7 mouse cellular contexts compared by ENCODE assay signal in genomic region chr1:168380241-168380770, GRCm38 (mm10). TPM values are rescaled to one million over a fixed set of nuclear protein-coding genes. Genes with fewer than 3 reads are reported as not detected.
DNase-seq lines count a peak whose midpoint lies in the region; ATAC-seq and TF ChIP-seq lines count a peak whose summit lies in the region.

No protein-coding gene starts in this region.

- H3K4me2 ChIP-seq in forebrain, embryonic 13.5 days = no peak overlapping the region
- no peak overlapping the region for H3K4me2 ChIP-seq in limb, embryonic 15.5 days
- no peak overlapping the region for H3K4me2 ChIP-seq in hindbrain, embryonic 11.5 days (replicated peaks; ENCODE audit: low read depth, low read length)

- DNase-seq in cerebellum, adult 2 months = peak; percentile 66 to 72
- DNase-seq in heart, postnatal 10 days = peak; percentile 80 to 85
- DNase-seq in retina, postnatal 1 day = no peak
- no peak for DNase-seq in hindbrain, embryonic 11.5 days (ENCODE audit: low spot score)
- no peak for DNase-seq in MN1 (ENCODE audit: low spot score)

- peaks cover 5% of the 10 kb centered on the region; the same call in 1 of the 2 replicates for H3K36me3 ChIP-seq in forebrain, embryonic 13.5 days (ENCODE audit: poor library complexity, severe bottlenecking)
- H3K36me3 ChIP-seq in limb, embryonic 15.5 days = no peaks in the 10 kb centered on the region
- H3K36me3 ChIP-seq in hindbrain, embryonic 11.5 days (ENCODE audit: control insufficient read depth, insufficient read depth, low read length) = no peaks in the 10 kb centered on the region

- WGBS in cerebellum, adult 2 months = 7% methylated on average over 9 of the region's 9 CpGs
- WGBS in forebrain, embryonic 13.5 days = 70% methylated on average over 9 of the region's 9 CpGs
- WGBS in limb, embryonic 15.5 days = 21% methylated on average over 9 of the region's 9 CpGs
- WGBS in hindbrain, embryonic 11.5 days = 73% methylated on average over 9 of the region's 9 CpGs

- no peak overlapping the region for H3K27ac ChIP-seq in cerebellum, adult 2 months (ENCODE audit: insufficient read depth, low read length)
- 0 out of 2 replicates have a peak overlapping the region, but pooled peaks have one; percentile 25 for H3K27ac ChIP-seq in forebrain, embryonic 13.5 days
- no peak overlapping the region for H3K27ac ChIP-seq in limb, embryonic 15.5 days
- no peak overlapping the region for H3K27ac ChIP-seq in hindbrain, embryonic 11.5 days (ENCODE audit: low read depth, low read length)

- ATAC-seq in forebrain, embryonic 13.5 days = no peak
- 0 out of 2 replicates have a peak, but pooled peaks have one; percentile 12 for ATAC-seq in limb, embryonic 15.5 days (ENCODE audit: insufficient number of reproducible peaks, low FRiP score, low TSS enrichment, low read depth)
- ATAC-seq in hindbrain, embryonic 11.5 days (ENCODE audit: low FRiP score) = no peak

- H3K4me3 ChIP-seq in cerebellum, adult 2 months (replicated peaks; ENCODE audit: insufficient read depth, low read depth, low read length) = peak overlapping the region; percentile 10
- H3K4me3 ChIP-seq in forebrain, embryonic 13.5 days = no peak overlapping the region
- H3K4me3 ChIP-seq in limb, embryonic 15.5 days = no peak overlapping the region
- H3K4me3 ChIP-seq in hindbrain, embryonic 11.5 days (ENCODE audit: low read depth, low read length) = no peak overlapping the region

- TF ChIP-seq CTCF in cerebellum, adult 2 months (IDR thresholded peaks at IDR 0.05; ENCODE audit: borderline replicate concordance, insufficient read depth, low read depth, low read length) = no peak

- H3K4me1 ChIP-seq in cerebellum, adult 2 months (ENCODE audit: control insufficient read depth, insufficient read depth, low read length) = peaks cover 30% of the 10 kb centered on the region
- H3K4me1 ChIP-seq in forebrain, embryonic 13.5 days = peaks cover 85% of the 10 kb centered on the region
- peaks cover 56% of the 10 kb centered on the region for H3K4me1 ChIP-seq in limb, embryonic 15.5 days
- H3K4me1 ChIP-seq in hindbrain, embryonic 11.5 days (replicated peaks; ENCODE audit: control insufficient read depth, insufficient read depth, low read length) = peaks cover 22% of the 10 kb centered on the region

- no peaks in the 10 kb centered on the region for H3K9me3 ChIP-seq in forebrain, embryonic 13.5 days (replicated peaks)
- no peaks in the 10 kb centered on the region for H3K9me3 ChIP-seq in limb, embryonic 15.5 days
- no peaks in the 10 kb centered on the region for H3K9me3 ChIP-seq in hindbrain, embryonic 11.5 days (ENCODE audit: control insufficient read depth, low read length)

- intact Hi-C loops in heart, postnatal 10 days (cut with DNase I) = no loop called here

- no peak for TF ChIP-seq POLR2A in cerebellum, adult 2 months (IDR thresholded peaks at IDR 0.05; ENCODE audit: borderline replicate concordance, insufficient read depth, low read length)

- H3K27me3 ChIP-seq in cerebellum, adult 2 months (ENCODE audit: control insufficient read depth, insufficient read depth, low read length) = no peaks in the 10 kb centered on the region
- no peaks in the 10 kb centered on the region for H3K27me3 ChIP-seq in forebrain, embryonic 13.5 days
- H3K27me3 ChIP-seq in limb, embryonic 15.5 days = no peaks in the 10 kb centered on the region
- no peaks in the 10 kb centered on the region for H3K27me3 ChIP-seq in hindbrain, embryonic 11.5 days (ENCODE audit: control insufficient read depth, insufficient read depth, low read length)

- H3K9ac ChIP-seq in forebrain, embryonic 13.5 days = no peak overlapping the region
- no peak overlapping the region for H3K9ac ChIP-seq in limb, embryonic 15.5 days
- H3K9ac ChIP-seq in hindbrain, embryonic 11.5 days (ENCODE audit: low read depth, low read length) = no peak overlapping the region

RNA-seq across cellular contexts. Expression of gene Pbx1, which starts 51.8 kb away (rescaled TPM):
- polyA plus RNA-seq in cerebellum, adult 2 months (2012; rRNA removed) = 34.9 and 38.1 TPM in 2 replicates
- polyA plus RNA-seq in forebrain, embryonic 13.5 days (2015; fragmentation: Nextera tagmentation; extraction: Ambion mirVana) = 72.2 and 78.9 TPM in 2 replicates
- 10 to 100 TPM; 67.4 to 78.3 TPM for total RNA-seq in heart, postnatal 10 days (2021)
- 18.6 and 25.5 TPM in 2 replicates for polyA plus RNA-seq in limb, embryonic 15.5 days (2015; fragmentation: Nextera tagmentation; extraction: Ambion mirVana)
- polyA plus RNA-seq in hindbrain, embryonic 11.5 days (2014; fragmentation: Nextera tagmentation; extraction: Ambion mirVana) = 49.0 and 59.2 TPM in 2 replicates

Comparison
In these comparisons a context has a peak if more than half of its experiments do, and no peak if none do; other contexts are left out.
1. DNase-seq: peak in cerebellum, adult 2 months (2 of 2) and heart, postnatal 10 days (2 of 2); none in retina, postnatal 1 day (single experiment), hindbrain, embryonic 11.5 days (single experiment) and MN1 (single experiment).